Mouse (Mus musculus) B cell, adult 2 months (primary cell): Measurements from ENCODE around the gene 4931406P16Rik.
"Not testable (repeated sequence)": the region's sequence is repeated elsewhere in the genome, so short reads cannot be mapped to it uniquely, and the experiment has no call there.

ENCODE experiments used
- DNase-seq, 2 experiments: peaks; one replicate each; pipeline ENCODE4 v3.0.0; 2022

Gene 4931406P16Rik

GRCm38 (mm10) chr7:34206331-34206730 lies 107.0 kb downstream of the 4931406P16Rik start:
- DNase-seq, result no peak

- DNase-seq, result not testable (repeated sequence)
These were observed 111.2 kb downstream of the 4931406P16Rik start for GRCm38 (mm10) chr7:34202147-34202546.

GRCm38 (mm10) chr7:34200829-34201228 lies 112.5 kb downstream of the 4931406P16Rik start:
- no peak for DNase-seq

GRCm38 (mm10) chr7:34198346-34198745 lies 115.0 kb downstream of the 4931406P16Rik start:
- DNase-seq, result peak; percentile 74 to 75

GRCm38 (mm10) chr7:34196132-34197128 lies 116.9 kb downstream of the 4931406P16Rik start, which contains the start of gene Pdcd2l:
Pdcd2l (minus strand) TSS chr7:34196661.
- DNase-seq, result peak; percentile 94 to 95

- peak; percentile 18 to 24 for DNase-seq
These were observed 117.7 kb downstream of the 4931406P16Rik start for GRCm38 (mm10) chr7:34195632-34196031.

- peak in 1 of 2 experiments; percentile 22 for DNase-seq
These were observed 120.5 kb downstream of the 4931406P16Rik start for GRCm38 (mm10) chr7:34192825-34193224.

GRCm38 (mm10) chr7:34189376-34189989 lies 123.9 kb downstream of the 4931406P16Rik start:
- DNase-seq, result peak; percentile 58 to 68
